Mouse (Mus musculus) stomach, postnatal 0 days (tissue): Measurements from ENCODE around the gene Lap3. TPM values are rescaled to one million over a fixed set of nuclear protein-coding genes. Genes with fewer than 3 reads are reported as not detected.

Experiments
- ATAC-seq: fragments of 200-750 bp; cut with Nextera tagmentation; 2 replicates; pipeline ENCODE4 v1.8.0; 2017; ENCODE audit not compliant: low FRiP score, low TSS enrichment
- DNase-seq: peaks from one replicate; pipeline ENCODE4 v3.0.0-alpha.2; 2016; ENCODE audit warnings: low spot score
- H3K27ac ChIP-seq: fragments of 300-500 bp; sonication (generic); replicated peaks from 2 replicates; pipeline ENCODE4 v1.5.1; 2014; ENCODE audit warnings: mild to moderate bottlenecking, control low read depth
- H3K27me3 ChIP-seq: fragments of 300-500 bp; sonication (generic); 2 replicates; pipeline ENCODE4 v1.6.1; 2014; ENCODE audit warnings: low read length; ENCODE audit not compliant: control insufficient read depth, insufficient read depth
- H3K36me3 ChIP-seq: fragments of 300-500 bp; sonication (generic); 2 replicates; pipeline ENCODE4 v1.6.1; 2014; ENCODE audit warnings: low read length, mixed read lengths; ENCODE audit not compliant: control insufficient read depth, insufficient read depth
- H3K4me1 ChIP-seq: fragments of 300-500 bp; sonication (generic); replicated peaks from 2 replicates; pipeline ENCODE4 v1.6.1; 2014; ENCODE audit warnings: antibody characterized with exemption; ENCODE audit not compliant: control insufficient read depth, insufficient read depth
- H3K4me2 ChIP-seq: fragments of 300-500 bp; sonication (generic); replicated peaks from 2 replicates; pipeline ENCODE4 v1.6.1; 2014; ENCODE audit warnings: low read depth, mild to moderate bottlenecking, control low read depth, moderate library complexity
- H3K4me3 ChIP-seq: fragments of 300-500 bp; sonication (generic); 2 replicates; pipeline ENCODE4 v1.5.1; 2014; ENCODE audit warnings: low read depth, low read length, control low read depth
- H3K9ac ChIP-seq: fragments of 300-500 bp; sonication (generic); 2 replicates; pipeline ENCODE4 v1.6.1; 2014; ENCODE audit warnings: mild to moderate bottlenecking, low read length, control low read depth, mixed read lengths
- H3K9me3 ChIP-seq: fragments of 300-500 bp; sonication (generic); 2 replicates; pipeline ENCODE4 v1.6.1; 2016; ENCODE audit warnings: low read length; ENCODE audit not compliant: control insufficient read depth
- CTCF ChIP-seq: IDR thresholded peaks from 2 replicates; pipeline ENCODE4 v1.5.1; 2016; ENCODE audit warnings: antibody characterized with exemption, low read depth, mild to moderate bottlenecking, moderate library complexity
- EP300 ChIP-seq: optimal IDR thresholded peaks from 2 replicates; pipeline ENCODE3; 2016; ENCODE audit warnings: antibody characterized with exemption
- WGBS: fragments of 180-500 bp; shearing (Covaris S2); extraction: QIAGEN DNeasy Blood & Tissue Kit; methylation state at CpG from one replicate; pipeline ENCODE4 v1.1.7; 2014; 5-methylcytosine and 5-hydroxymethylcytosine counted together
- polyA plus RNA-seq: library from polyadenylated mRNA; unstranded; fragments of >200 nt; fragmentation: Nextera tagmentation; extraction: Ambion mirVana; gene quantifications from 2 replicates; pipeline ENCODE4 v1.2.1, GENCODE M21; 2015

Gene Lap3
- polyA plus RNA-seq, 1 experiment from 2014 or later, result 63.2 TPM

DNA sequence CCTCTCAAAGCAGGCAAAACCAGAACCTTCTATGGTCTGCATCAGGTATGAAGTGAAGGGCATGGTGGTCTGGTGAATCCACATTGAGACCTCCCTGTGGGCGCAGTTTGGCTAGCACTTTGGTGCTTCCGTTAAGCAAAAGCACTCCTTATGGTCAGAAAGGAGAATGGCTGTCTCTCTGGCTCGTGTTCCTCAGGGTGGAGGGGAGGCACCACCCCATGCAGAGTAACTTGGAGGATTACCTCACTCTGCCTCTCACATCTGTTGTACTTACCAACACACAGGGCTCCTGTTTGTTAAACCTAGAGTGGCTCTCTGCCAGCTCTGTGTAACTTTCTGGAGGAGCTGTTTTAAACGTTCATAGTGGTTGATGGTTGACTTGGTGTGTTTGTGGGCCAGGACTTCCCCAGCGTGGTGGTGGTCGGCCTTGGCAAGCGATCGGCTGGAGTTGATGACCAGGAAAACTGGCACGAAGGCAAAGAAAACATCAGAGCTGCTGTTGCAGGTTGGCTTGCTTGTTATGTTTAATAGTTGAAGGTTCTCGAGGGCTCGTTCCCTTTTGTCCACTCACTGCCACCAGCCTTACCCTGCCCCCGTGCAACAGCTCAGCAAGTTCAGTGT lies 3.9 kb downstream of the Lap3 start:
- peaks cover 21% of the 10 kb centered on the region for H3K36me3 ChIP-seq
- no peaks in the 10 kb centered on the region; the same call in 1 of the 2 replicates for H3K4me1 ChIP-seq
- H3K4me3 ChIP-seq, result no peak overlapping the region
- no peaks in the 10 kb centered on the region for H3K9me3 ChIP-seq
- no peaks in the 10 kb centered on the region for H3K27me3 ChIP-seq
- 84% methylated on average over 12 of the region's 12 CpGs for WGBS
- no peak overlapping the region for H3K27ac ChIP-seq
- no peak overlapping the region for H3K4me2 ChIP-seq
- ATAC-seq (no peak), DNase-seq (no peak)
- TF ChIP-seq CTCF, result no peak
- no peak for TF ChIP-seq EP300
- no peak overlapping the region for H3K9ac ChIP-seq

GRCm38 (mm10) chr5:45497564-45497963 lies 4.4 kb downstream of the Lap3 start:
- peaks cover 22% of the 10 kb centered on the region for H3K36me3 ChIP-seq
- no peaks in the 10 kb centered on the region for H3K9me3 ChIP-seq
- H3K4me1 ChIP-seq, result no peaks in the 10 kb centered on the region; the same call in 1 of the 2 replicates
- no peak for TF ChIP-seq CTCF
- no peak for TF ChIP-seq EP300
- DNase-seq (no peak), ATAC-seq (no peak)
- H3K4me3 ChIP-seq, result no peak overlapping the region
- no peaks in the 10 kb centered on the region for H3K27me3 ChIP-seq
- 87% methylated on average over 5 of the region's 5 CpGs for WGBS
- H3K9ac ChIP-seq, result no peak overlapping the region
- H3K27ac ChIP-seq, result no peak overlapping the region
- H3K4me2 ChIP-seq, result no peak overlapping the region

GRCm38 (mm10) chr5:45510071-45510470 lies 16.9 kb downstream of the Lap3 start:
- Histone ChIP-seq H3K36me3 (peaks cover 33% of the 10 kb centered on the region), H3K9ac (no peak overlapping the region), H3K27ac (no peak overlapping the region), H3K4me3 (no peak overlapping the region), H3K27me3 (no peaks in the 10 kb centered on the region), H3K4me1 (no peaks in the 10 kb centered on the region), H3K4me2 (no peak overlapping the region), H3K9me3 (no peaks in the 10 kb centered on the region)
- no peak for TF ChIP-seq EP300
- no peak; the same call in 1 of the 2 replicates for TF ChIP-seq CTCF
- DNase-seq (no peak), ATAC-seq (no peak)
- 83% methylated on average over 7 of the region's 7 CpGs for WGBS

DNA sequence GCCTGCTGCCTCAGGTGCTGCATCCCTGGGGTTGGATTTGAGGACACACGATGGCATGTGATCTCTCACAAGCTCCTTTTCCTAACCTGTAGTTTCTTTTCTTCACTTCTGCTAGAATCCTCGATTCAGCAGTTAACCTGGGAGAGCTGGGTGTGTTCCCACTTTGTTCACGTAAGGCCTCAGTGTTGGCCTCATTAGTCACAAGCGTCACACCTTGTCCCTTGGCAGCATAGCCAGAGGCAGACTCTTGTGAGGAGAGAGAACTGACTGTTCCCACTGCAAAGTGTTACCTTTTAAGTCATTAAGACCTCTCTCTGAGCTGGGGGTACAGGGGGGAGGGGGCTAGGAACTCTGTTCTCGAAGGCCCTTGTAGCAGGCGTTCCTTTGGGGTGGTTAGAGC lies 19.7 kb downstream of the Lap3 start:
- peak; percentile 9 for DNase-seq
- no peaks in the 10 kb centered on the region for H3K4me1 ChIP-seq
- H3K4me3 ChIP-seq, result no peak overlapping the region
- TF ChIP-seq EP300 (no peak), CTCF (no peak)
- peaks cover 19% of the 10 kb centered on the region for H3K36me3 ChIP-seq
- no peak overlapping the region for H3K9ac ChIP-seq
- no peaks in the 10 kb centered on the region for H3K27me3 ChIP-seq
- no peak for ATAC-seq
- H3K9me3 ChIP-seq, result no peaks in the 10 kb centered on the region
- WGBS, result 80% methylated on average over 6 of the region's 6 CpGs
- no peak overlapping the region for H3K27ac ChIP-seq
- no peak overlapping the region for H3K4me2 ChIP-seq

GRCm38 (mm10) chr5:45513511-45513910 lies 20.3 kb downstream of the Lap3 start:
- no peaks in the 10 kb centered on the region for H3K27me3 ChIP-seq
- WGBS, result 95% methylated on average over 2 of the region's 2 CpGs
- TF ChIP-seq CTCF, result no peak
- TF ChIP-seq EP300, result no peak

DNA sequence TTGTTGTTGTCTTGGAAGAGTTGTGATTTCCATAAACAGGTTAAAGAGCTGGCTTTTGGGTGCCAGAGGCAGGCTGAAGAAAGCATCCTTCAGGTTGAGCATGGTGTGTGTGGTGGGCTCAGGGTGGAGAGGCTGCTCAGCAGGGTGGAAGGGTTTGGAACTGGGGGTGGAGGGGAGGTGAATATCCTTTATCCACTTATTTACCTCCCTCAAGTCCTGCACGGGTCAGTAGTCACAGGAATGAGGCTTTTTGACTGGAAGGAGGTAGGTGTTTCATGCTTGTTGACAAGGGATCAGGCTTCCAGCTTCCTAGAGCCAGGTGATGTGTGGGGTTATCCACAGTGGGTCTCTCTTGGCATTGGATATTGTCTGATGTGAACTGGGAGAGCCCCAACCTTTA lies 21.4 kb downstream of the Lap3 start:
- Histone ChIP-seq H3K9me3 (no peaks in the 10 kb centered on the region), H3K27me3 (no peaks in the 10 kb centered on the region), H3K27ac (no peak overlapping the region), H3K4me1 (no peaks in the 10 kb centered on the region), H3K4me2 (no peak overlapping the region), H3K9ac (no peak overlapping the region), H3K36me3 (peaks cover 18% of the 10 kb centered on the region), H3K4me3 (no peak overlapping the region)
- no peak for TF ChIP-seq EP300
- no peak for TF ChIP-seq CTCF
- ATAC-seq, result no peak
- no peak for DNase-seq
- WGBS, result 77% methylated on average over 1 of the region's 1 CpGs

More at GRCm38 (mm10) chr5:45513511-45513910, 20.3 kb downstream of the Lap3 start:
- no peak overlapping the region for H3K4me3 ChIP-seq
- H3K9me3 ChIP-seq, result no peaks in the 10 kb centered on the region
- no peaks in the 10 kb centered on the region for H3K4me1 ChIP-seq
- ATAC-seq, result no peak
- no peak overlapping the region for H3K4me2 ChIP-seq
- H3K9ac ChIP-seq, result no peak overlapping the region
- DNase-seq, result no peak
- H3K27ac ChIP-seq, result no peak overlapping the region
- peaks cover 19% of the 10 kb centered on the region for H3K36me3 ChIP-seq
